Mouse (Mus musculus): ENCODE data around the gene Bcan.
A peak's percentile ranks its signal among the peaks of the same experiment; 100 is the strongest.

Bcan gene

GRCm38 (mm10) chr3:87972203-87972664 is 27.8 kb downstream of the Bcan start:
- no peak for DNase-seq (ENCODE audit: low read depth, low spot score)

GRCm38 (mm10) chr3:87971489-87972202 is 28.4 kb downstream of the Bcan start:
- DNase-seq (ENCODE audit: low read depth, low spot score), result no peak

DNA sequence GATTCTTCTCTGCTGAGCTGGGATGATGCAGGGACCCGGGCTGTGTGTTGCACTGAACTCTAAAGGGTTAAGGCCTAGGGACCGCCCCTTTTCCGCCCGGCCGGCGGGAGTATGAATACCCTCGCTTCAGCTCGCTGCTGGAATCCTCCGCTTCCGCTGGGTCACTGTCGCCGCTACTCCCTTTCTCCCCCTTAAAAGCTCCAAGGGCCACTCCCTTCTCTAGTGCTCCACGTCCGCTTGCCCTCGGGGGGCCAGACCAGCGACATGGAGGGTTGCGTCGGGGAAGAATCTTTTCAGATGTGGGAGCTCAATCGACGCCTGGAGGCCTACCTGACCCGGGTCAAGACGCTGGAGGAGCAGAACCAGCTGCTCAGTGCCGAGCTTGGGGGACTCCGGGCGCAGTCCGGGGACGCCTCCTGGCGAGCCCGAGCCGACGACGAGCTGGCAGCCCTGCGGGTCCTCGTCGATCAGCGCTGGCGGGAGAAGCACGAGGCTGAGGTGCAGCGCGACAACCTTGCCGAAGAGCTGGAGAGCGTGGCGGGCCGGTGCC is 29.0 kb downstream of the Bcan start, which contains the start of gene Nes:
Nes (plus strand) TSS at position 140 of the 550 bp plus-strand sequence.
- peak; percentile 42 for DNase-seq (ENCODE audit: low read depth, low spot score)

DNA sequence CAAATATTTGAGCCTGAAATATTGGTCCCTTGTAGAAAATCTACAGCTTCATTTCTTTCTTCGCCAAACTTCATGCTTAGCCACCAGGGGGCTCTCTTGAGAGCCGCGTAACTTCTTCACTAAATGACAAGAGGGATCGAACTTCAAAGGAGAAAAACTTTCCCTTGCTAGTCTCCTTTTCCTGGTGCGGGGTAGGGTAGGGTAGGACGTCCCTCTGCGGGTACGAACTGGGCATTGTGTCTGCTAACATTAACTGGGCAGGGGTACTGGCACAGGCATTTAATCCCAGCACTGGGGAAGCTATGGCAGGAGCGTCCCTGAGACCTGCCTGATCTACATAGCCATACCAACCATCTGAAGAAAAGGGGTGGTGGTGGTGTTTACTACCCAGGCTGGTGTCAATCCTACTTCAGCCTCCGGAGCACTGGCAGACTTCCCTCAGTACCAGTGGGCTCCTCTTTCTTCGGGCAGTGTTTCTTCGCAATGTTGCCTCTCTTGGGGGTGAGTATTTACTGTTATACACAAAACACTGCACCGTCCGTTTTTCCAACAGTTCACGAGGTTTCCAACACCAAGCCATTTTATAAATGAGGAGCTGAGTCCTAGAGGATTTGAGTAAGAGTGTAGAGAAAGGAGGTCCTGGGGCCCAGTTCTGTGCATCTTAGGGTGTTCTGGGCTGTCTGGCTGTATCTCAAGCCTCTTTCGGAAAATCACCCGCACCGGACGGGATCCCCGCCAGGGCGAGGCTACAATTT is 29.7 kb downstream of the Bcan start:
- no peak for DNase-seq (ENCODE audit: low read depth, low spot score)

GRCm38 (mm10) chr3:87960586-87961191 is 39.3 kb downstream of the Bcan start:
- peak; percentile 91 for DNase-seq (ENCODE audit: low read depth, low spot score)

DNA sequence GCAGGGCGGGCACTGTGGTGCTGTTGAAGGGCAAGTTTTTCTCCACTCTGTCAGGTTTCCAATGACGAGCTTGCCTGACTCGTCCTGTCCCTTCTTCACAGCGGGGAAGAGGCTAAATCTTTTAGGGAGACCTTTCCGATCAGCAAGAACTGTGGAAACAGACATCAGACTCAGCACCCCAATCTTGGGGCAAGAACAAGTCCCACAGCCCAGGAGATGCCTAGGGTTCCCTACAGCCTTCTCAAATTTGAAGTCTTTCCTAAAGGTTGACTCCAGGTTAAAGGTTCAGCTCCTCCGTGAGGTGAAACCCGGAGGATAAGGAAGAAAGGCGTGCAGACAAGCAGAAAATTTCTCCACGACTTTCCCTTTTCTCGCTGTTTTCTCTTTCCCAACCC is 39.8 kb downstream of the Bcan start:
- no peak for DNase-seq (ENCODE audit: low read depth, low spot score)

GRCm38 (mm10) chr3:87959371-87959770 is 40.7 kb downstream of the Bcan start:
- DNase-seq (ENCODE audit: low read depth, low spot score), result no peak

DNA sequence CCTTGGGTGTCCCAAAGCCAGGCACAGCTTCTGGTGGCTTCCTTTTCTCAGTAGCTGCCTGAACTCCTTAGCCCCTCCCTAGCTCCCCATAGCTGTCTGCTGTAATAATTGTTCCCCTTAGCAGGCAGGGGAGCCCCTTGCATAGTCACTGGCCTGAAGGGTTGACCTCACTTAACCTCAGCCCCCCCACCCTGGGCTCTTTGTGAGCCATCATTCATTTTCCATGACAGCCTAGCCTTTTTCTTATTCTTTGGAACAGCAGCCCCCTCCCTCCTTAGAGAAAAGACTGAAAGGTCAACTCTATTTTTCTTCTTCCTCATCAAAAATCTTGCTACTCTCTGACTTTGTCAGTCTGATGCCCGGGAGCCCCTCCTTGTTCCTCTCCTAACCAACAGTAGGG is 41.1 kb downstream of the Bcan start:
- DNase-seq (ENCODE audit: low read depth, low spot score), result no peak

DNA sequence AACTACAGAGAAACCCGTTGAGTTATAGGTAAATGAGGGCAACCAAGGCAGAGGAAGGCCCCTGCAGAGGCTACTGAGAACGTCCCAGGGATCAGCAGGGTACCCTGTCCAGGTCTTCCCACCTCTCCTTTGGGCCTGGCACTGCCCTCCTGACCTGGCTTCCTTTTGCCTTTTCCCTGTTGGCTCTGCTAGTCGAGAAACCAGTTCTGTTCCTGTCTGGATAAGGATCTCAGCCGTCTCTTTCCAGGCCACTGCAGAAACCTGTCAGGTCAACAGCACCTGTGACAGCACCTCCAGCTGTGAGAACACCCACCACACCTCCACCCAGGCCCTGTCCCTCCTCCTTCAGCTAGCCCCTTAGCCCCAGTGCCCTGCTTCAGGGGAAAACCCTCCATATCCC is 41.6 kb downstream of the Bcan start:
- no peak for DNase-seq (ENCODE audit: low read depth, low spot score)

DNA sequence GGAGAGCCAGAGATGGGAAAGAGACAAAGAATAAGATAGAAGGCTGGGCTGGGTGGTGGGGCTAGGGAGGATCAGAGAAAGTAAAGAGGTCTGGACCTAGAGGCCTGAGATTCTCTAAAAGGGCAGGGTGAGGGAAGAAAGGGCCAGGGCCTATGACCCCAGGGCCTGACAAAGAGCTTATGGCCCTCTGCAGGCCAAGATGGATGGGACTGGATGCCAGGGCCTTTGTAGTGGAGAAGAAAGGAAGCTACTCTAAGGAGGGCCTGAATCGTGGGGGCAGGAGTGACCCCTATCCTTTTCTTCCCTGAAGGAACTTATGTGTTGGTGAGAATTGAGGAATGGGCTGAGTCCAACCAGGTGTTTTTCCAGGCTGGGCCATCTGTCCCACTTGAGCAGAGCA is 42.0 kb downstream of the Bcan start:
- no peak for DNase-seq (ENCODE audit: low read depth, low spot score)

DNA sequence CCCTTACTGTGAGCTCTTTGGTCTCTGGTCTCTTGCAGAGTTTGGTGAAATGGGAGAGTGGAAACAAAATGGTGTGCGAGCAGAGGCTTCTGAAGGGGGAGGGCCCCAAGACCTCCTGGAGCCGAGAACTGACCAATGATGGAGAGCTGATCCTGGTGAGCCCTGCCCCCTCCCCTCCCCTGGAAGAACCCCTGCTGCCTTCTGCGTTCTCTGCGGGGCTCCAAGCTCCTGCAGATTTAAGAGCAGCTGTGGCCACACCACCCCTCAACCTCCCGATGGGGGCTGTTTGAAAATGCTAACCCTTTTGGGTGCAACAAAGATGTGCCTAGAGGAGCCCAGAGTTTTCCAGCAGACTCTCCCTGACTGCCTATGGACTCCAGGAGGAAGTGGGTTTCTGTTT is 47.6 kb downstream of the Bcan start:
- no peak for DNase-seq (ENCODE audit: low read depth, low spot score)

- no peak for DNase-seq (ENCODE audit: low read depth, low spot score)
These were observed 48.1 kb downstream of the Bcan start for GRCm38 (mm10) chr3:87951946-87952345.

- DNase-seq (ENCODE audit: low read depth, low spot score), result no peak
These were observed 50.0 kb downstream of the Bcan start for GRCm38 (mm10) chr3:87949955-87950515.

DNA sequence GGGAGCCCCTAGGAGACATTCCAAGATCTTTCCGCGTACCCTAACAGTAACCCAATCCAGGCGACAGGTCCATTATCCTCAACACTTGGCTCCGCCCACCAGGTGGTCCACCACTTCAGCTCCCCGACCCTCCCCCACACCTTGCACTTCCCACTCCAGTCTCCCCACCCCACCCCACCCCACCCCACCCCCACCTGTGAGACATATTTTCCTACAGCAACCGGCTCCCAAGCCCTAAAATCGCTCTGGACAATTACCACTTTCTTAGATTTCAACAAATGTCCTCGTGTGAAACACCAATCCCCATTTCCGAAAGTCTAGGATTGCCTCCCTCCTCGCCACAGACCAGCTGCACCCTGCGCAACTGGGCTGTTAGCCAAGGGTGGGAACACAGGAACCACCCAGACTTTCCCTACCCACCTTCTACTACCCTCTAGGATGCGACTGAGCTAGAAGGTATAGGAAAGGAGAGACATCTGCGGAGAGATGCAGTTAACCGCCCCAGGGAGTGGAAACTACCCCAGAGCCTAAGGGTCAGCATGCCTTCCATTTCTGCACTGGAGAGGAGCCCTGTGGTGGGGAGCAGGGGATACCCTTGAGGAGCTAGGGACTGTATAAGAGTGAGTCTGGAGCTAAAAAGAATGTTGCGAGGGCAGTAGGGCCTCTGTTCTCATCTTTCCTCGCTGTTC is 50.6 kb downstream of the Bcan start:
- DNase-seq (ENCODE audit: low read depth, low spot score), result no peak

DNA sequence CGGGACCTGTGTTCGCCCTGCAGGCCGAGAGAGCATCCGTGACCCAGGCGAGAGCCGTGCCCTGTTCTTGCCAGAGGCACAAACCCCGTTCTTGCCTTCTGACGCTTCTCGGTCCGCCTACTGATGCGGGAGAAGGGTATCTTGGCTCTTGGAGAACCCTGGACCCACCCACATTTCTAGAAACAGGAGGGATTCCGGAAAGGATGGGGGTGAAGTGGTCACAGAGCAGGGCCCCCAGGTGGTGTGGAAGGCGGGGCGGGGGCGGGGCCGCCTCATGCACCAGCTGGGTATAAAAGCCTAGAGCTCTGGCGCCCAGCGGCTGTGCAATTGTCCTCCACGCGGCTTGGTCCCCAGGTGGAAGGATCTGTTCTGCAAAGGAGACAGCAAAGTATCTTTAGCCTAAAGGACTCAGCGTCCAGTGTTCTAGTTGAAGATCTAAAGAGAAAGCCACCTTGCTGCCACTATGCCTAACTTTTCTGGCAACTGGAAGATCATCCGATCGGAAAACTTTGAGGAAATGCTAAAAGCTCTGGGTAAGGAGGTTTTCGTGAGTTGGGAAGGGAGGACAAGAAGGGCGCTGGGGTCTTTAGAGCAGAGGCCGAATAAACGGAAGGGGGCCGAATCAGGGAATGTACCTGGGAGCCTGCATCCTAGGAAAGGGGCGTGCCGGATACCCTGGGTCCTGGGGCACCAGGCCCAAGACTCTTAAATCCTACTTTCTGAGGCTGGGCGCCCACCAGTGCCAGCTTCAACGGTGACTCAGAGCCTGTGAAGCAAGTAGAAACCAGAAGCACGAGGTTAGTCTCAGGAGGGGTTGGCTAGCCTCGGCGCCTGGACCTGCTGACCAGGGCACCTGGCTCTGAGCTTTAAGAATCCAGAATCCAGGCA is 51.4 kb downstream of the Bcan start, which contains the start of gene Crabp2:
Crabp2 (plus strand) TSS at position 289 of the 888 bp plus-strand sequence.
- no peak for DNase-seq (ENCODE audit: low read depth, low spot score)

- no peak for DNase-seq (ENCODE audit: low read depth, low spot score)
These were observed 52.2 kb downstream of the Bcan start for GRCm38 (mm10) chr3:87947811-87948199.

DNA sequence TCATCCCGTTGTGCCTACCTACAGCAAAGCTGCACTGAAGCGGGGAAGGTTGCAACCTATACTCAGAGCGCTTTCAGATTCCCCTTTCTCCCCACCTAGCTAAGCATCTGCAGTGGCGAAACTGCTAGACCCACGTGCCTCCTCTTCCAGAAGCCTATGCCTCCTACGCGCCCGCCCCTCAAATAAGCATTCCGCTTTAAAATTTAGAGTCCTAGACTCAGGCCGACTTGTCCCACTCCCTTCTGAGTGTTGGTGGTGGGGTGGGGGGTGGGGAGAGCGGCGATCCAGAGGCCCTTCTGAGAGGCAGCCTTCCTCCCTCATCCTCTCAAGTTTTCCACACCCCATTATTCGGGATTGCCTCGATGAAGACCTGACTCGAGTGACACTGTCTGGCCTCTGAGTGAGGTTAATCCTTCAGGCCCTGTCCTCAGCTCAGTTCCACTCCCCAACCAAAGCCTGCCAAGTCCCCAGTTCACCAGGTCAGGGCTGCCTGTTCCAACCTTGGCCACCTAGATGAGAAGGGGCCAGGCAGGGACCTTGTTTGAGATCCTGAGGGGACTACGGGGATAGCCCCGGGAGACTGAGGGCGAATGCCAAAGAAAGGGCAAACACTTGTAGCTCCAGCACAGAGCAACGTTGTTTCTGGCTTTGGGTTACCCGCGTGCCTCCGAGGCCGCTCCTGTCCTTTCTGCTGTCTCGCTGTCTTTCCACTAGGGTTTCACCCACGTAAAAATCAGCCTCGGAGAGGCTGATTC is 52.8 kb downstream of the Bcan start:
- no peak for DNase-seq (ENCODE audit: low read depth, low spot score)

- no peak for DNase-seq (ENCODE audit: low read depth, low spot score)
These were observed 53.5 kb downstream of the Bcan start for GRCm38 (mm10) chr3:87946541-87946860.

GRCm38 (mm10) chr3:87945781-87946540 is 54.1 kb downstream of the Bcan start:
- no peak for DNase-seq (ENCODE audit: low read depth, low spot score)
